Mouse (Mus musculus): Measurements from ENCODE around the gene Gng13. TPM values are rescaled to one million over a fixed set of nuclear protein-coding genes. Genes with fewer than 3 reads are reported as not detected.

Gene Gng13
- polyA plus RNA-seq, 1 experiment from 2014 or later = 9.7 TPM

Small RNAs within 50 kb of the gene (microRNA-seq; reads per million reads assigned to microRNA genes)
- not detected for gene Gm25083

Other genes with a start within 250 kb of the Gng13 start
- gene Sstr5, start 219.9 kb upstream of the Gng13 start, polyA plus RNA-seq (2014; fragmentation: Nextera tagmentation; extraction: Ambion mirVana) = 0.17 TPM in 1 of 2 replicates, not detected in the other
- gene Sox8, start 146.5 kb upstream of the Gng13 start, polyA plus RNA-seq (2014; fragmentation: Nextera tagmentation; extraction: Ambion mirVana) = 7.1 and 8.8 TPM in 2 replicates
- 22.5 and 23.8 TPM in 2 replicates for gene Lmf1, start 138.1 kb upstream of the Gng13 start, polyA plus RNA-seq (2014; fragmentation: Nextera tagmentation; extraction: Ambion mirVana)
- 29.1 and 31.5 TPM in 2 replicates for gene Chtf18, start 10.2 kb downstream of the Gng13 start, polyA plus RNA-seq (2014; fragmentation: Nextera tagmentation; extraction: Ambion mirVana)
- 20.4 and 23.4 TPM in 2 replicates for gene Rpusd1, start 10.5 kb downstream of the Gng13 start, polyA plus RNA-seq (2014; fragmentation: Nextera tagmentation; extraction: Ambion mirVana)
- not detected in 2 replicates for gene Mslnl, start 18.9 kb downstream of the Gng13 start, polyA plus RNA-seq (2014; fragmentation: Nextera tagmentation; extraction: Ambion mirVana)
- 0.14 and 0.24 TPM in 2 replicates for gene Msln, start 37.2 kb downstream of the Gng13 start, polyA plus RNA-seq (2014; fragmentation: Nextera tagmentation; extraction: Ambion mirVana)
- 21.8 and 23.6 TPM in 2 replicates for gene Narfl, start 56.6 kb downstream of the Gng13 start, polyA plus RNA-seq (2014; fragmentation: Nextera tagmentation; extraction: Ambion mirVana)
- gene Haghl, start 68.5 kb downstream of the Gng13 start, polyA plus RNA-seq (2014; fragmentation: Nextera tagmentation; extraction: Ambion mirVana) = 62.7 and 68.0 TPM in 2 replicates
- 0.11 and 0.16 TPM in 2 replicates for gene Ccdc78, start 69.4 kb downstream of the Gng13 start, polyA plus RNA-seq (2014; fragmentation: Nextera tagmentation; extraction: Ambion mirVana)
- gene Fam173a, start 75.7 kb downstream of the Gng13 start, polyA plus RNA-seq (2014; fragmentation: Nextera tagmentation; extraction: Ambion mirVana) = 52.3 and 53.4 TPM in 2 replicates
- 0.29 TPM in 1 of 2 replicates, not detected in the other for gene AC134908.4, start 78.5 kb downstream of the Gng13 start, polyA plus RNA-seq (2014; fragmentation: Nextera tagmentation; extraction: Ambion mirVana)
- gene Metrn, start 80.0 kb downstream of the Gng13 start, polyA plus RNA-seq (2014; fragmentation: Nextera tagmentation; extraction: Ambion mirVana) = 13.3 and 15.0 TPM in 2 replicates
- 1.4 and 1.5 TPM in 2 replicates for gene Fbxl16, start 91.9 kb downstream of the Gng13 start, polyA plus RNA-seq (2014; fragmentation: Nextera tagmentation; extraction: Ambion mirVana)
- 27.7 and 27.9 TPM in 2 replicates for gene Wdr24, start 106.5 kb downstream of the Gng13 start, polyA plus RNA-seq (2014; fragmentation: Nextera tagmentation; extraction: Ambion mirVana)
- 45.5 and 55.0 TPM in 2 replicates for gene Jmjd8, start 111.7 kb downstream of the Gng13 start, polyA plus RNA-seq (2014; fragmentation: Nextera tagmentation; extraction: Ambion mirVana)
- 341 and 353 TPM in 2 replicates for gene Stub1, start 116.2 kb downstream of the Gng13 start, polyA plus RNA-seq (2014; fragmentation: Nextera tagmentation; extraction: Ambion mirVana)
- gene Rhbdl1, start 120.1 kb downstream of the Gng13 start, polyA plus RNA-seq (2014; fragmentation: Nextera tagmentation; extraction: Ambion mirVana) = 1.2 TPM in 2 replicates
- 0.77 and 0.95 TPM in 2 replicates for gene Gm20683, start 124.6 kb downstream of the Gng13 start, polyA plus RNA-seq (2014; fragmentation: Nextera tagmentation; extraction: Ambion mirVana)
- 9.4 and 10.7 TPM in 2 replicates for gene Rhot2, start 127.7 kb downstream of the Gng13 start, polyA plus RNA-seq (2014; fragmentation: Nextera tagmentation; extraction: Ambion mirVana)
- gene Wdr90, start 144.3 kb downstream of the Gng13 start, polyA plus RNA-seq (2014; fragmentation: Nextera tagmentation; extraction: Ambion mirVana) = 19.3 and 22.4 TPM in 2 replicates
- gene Mcrip2, start 151.6 kb downstream of the Gng13 start, polyA plus RNA-seq (2014; fragmentation: Nextera tagmentation; extraction: Ambion mirVana) = 7.8 and 10.7 TPM in 2 replicates
- 55.9 and 60.9 TPM in 2 replicates for gene Mettl26, start 157.9 kb downstream of the Gng13 start, polyA plus RNA-seq (2014; fragmentation: Nextera tagmentation; extraction: Ambion mirVana)
- 0.68 and 0.75 TPM in 2 replicates for gene Wfikkn1, start 163.7 kb downstream of the Gng13 start, polyA plus RNA-seq (2014; fragmentation: Nextera tagmentation; extraction: Ambion mirVana)
- 19.2 and 19.7 TPM in 2 replicates for gene Rab40c, start 202.6 kb downstream of the Gng13 start, polyA plus RNA-seq (2014; fragmentation: Nextera tagmentation; extraction: Ambion mirVana)
- 50.9 and 52.8 TPM in 2 replicates for gene Pigq, start 227.8 kb downstream of the Gng13 start, polyA plus RNA-seq (2014; fragmentation: Nextera tagmentation; extraction: Ambion mirVana)
- gene Nhlrc4, start 227.8 kb downstream of the Gng13 start, polyA plus RNA-seq (2014; fragmentation: Nextera tagmentation; extraction: Ambion mirVana) = 0.27 TPM in 1 of 2 replicates, not detected in the other
- gene A930017K11Rik, start 235.4 kb downstream of the Gng13 start, polyA plus RNA-seq (2014; fragmentation: Nextera tagmentation; extraction: Ambion mirVana) = 0.18 and 0.33 TPM in 2 replicates

Data from limb, embryonic 11.5 days (tissue).